Mouse (Mus musculus): ENCODE data around the gene Gng12.

- TF ChIP-seq CTCF (IDR thresholded peaks at IDR 0.05) (0 out of 2 replicates have a peak, but pooled peaks have one; percentile 2), EP300 (IDR thresholded peaks at IDR 0.05; ENCODE audit: insufficient read depth, low read depth, low read length) (no peak)
Measured at GRCm38 (mm10) chr6:67040904-67041410, 144.8 kb downstream of the Gng12 start.

Data from heart, adult 2 months (tissue).